Mouse (Mus musculus): ENCODE measurements around the gene Stk38. TPM values are rescaled to one million over a fixed set of nuclear protein-coding genes. Genes with fewer than 3 reads are reported as not detected.

Stk38 gene
- total and polyA plus RNA-seq, 3 experiments: 29.0 to 56.4 (median 56.0) TPM

- no peak for TF ChIP-seq E2F4 (IDR thresholded peaks at IDR 0.05; ENCODE audit: insufficient replicate concordance, low read depth, low read length)
- no peak overlapping the region for H3K9ac ChIP-seq (ENCODE audit: insufficient read depth, low read depth)
These were observed 78.4 kb downstream of the Stk38 start for GRCm38 (mm10) chr17:28929369-28929768.

GRCm38 (mm10) chr17:28928004-28928403 is 79.8 kb downstream of the Stk38 start:
- Histone ChIP-seq H3K27me3 (replicated peaks) (no peaks in the 10 kb centered on the region), H3K4me3 (replicated peaks in 1 of 3; ENCODE audit: low read depth in 2 of 3, low read length in 2 of 3, poor library complexity in 1 of 3) (no peak overlapping the region), H3K4me2 (ENCODE audit: insufficient read depth, low read depth, poor library complexity, severe bottlenecking) (no peak overlapping the region), H3K4me1 (ENCODE audit: control insufficient read depth in 1 of 2, insufficient read depth in 2 of 2) (peaks cover 16 to 32% of the 10 kb centered on the region in 2 experiments), H3K27ac (ENCODE audit: insufficient read depth, low read depth) (no peak overlapping the region), H3K9ac (ENCODE audit: insufficient read depth, low read depth) (no peak overlapping the region), H3K79me2 (replicated peaks; ENCODE audit: control insufficient read depth, extremely low read depth, insufficient read depth, poor library complexity, severe bottlenecking) (no peaks in the 10 kb centered on the region), H3K9me3 (replicated peaks; ENCODE audit: low read length) (no peaks in the 10 kb centered on the region), H3K36me3 (replicated peaks in 1 of 2; ENCODE audit: control insufficient read depth in 1 of 2, insufficient read depth in 1 of 2, low read length in 1 of 2) (no peaks in the 10 kb centered on the region)
- TF ChIP-seq ZMIZ1 (IDR thresholded peaks at IDR 0.05; ENCODE audit: low read depth, low read length) (no peak), USF2 (conservative IDR thresholded peaks at IDR 0.05; ENCODE audit: low read depth, low read length) (no peak), BHLHE40 (IDR thresholded peaks at IDR 0.05; ENCODE audit: low read depth, low read length) (no peak), MAZ (IDR thresholded peaks at IDR 0.05; ENCODE audit: low read depth, low read length) (no peak)
- no peak for DNase-seq (ENCODE audit: extremely low read depth)
- dilution Hi-C loops (cut with MboI; ENCODE audit: extremely low pct_ligation_motif_present, extremely low pct_unique_long_range_greater_than_20kb, low sequenced_read_pairs): no loop called here
- in situ Hi-C loops (cut with MboI; ENCODE audit: low pct_ligation_motif_present, low pct_unique_long_range_greater_than_20kb, low sequenced_read_pairs): no loop called here

More at GRCm38 (mm10) chr17:28929369-28929768, 78.4 kb downstream of the Stk38 start:
- Histone ChIP-seq H3K4me3 (replicated peaks in 1 of 3; ENCODE audit: low read depth in 2 of 3, low read length in 2 of 3, poor library complexity in 1 of 3) (no peak overlapping the region), H3K4me2 (ENCODE audit: insufficient read depth, low read depth, poor library complexity, severe bottlenecking) (no peak overlapping the region), H3K9me3 (replicated peaks; ENCODE audit: low read length) (no peaks in the 10 kb centered on the region), H3K36me3 (replicated peaks in 1 of 2; ENCODE audit: control insufficient read depth in 1 of 2, insufficient read depth in 1 of 2, low read length in 1 of 2) (no peaks in the 10 kb centered on the region), H3K27me3 (replicated peaks) (no peaks in the 10 kb centered on the region), H3K79me2 (replicated peaks; ENCODE audit: control insufficient read depth, extremely low read depth, insufficient read depth, poor library complexity, severe bottlenecking) (no peaks in the 10 kb centered on the region), H3K4me1 (ENCODE audit: control insufficient read depth in 1 of 2, insufficient read depth in 2 of 2) (peaks cover 16 to 31% of the 10 kb centered on the region in 2 experiments), H3K27ac (ENCODE audit: insufficient read depth, low read depth) (no peak overlapping the region)
- no peak for DNase-seq (ENCODE audit: extremely low read depth)
- in situ Hi-C loops (cut with MboI; ENCODE audit: low pct_ligation_motif_present, low pct_unique_long_range_greater_than_20kb, low sequenced_read_pairs): no loop called here
- dilution Hi-C loops (cut with MboI; ENCODE audit: extremely low pct_ligation_motif_present, extremely low pct_unique_long_range_greater_than_20kb, low sequenced_read_pairs): no loop called here

GRCm38 (mm10) chr17:28926866-28927635 is 80.7 kb downstream of the Stk38 start:
- dilution Hi-C loops (cut with MboI; ENCODE audit: extremely low pct_ligation_motif_present, extremely low pct_unique_long_range_greater_than_20kb, low sequenced_read_pairs): no loop called here
- Histone ChIP-seq H3K4me1 (ENCODE audit: control insufficient read depth in 1 of 2, insufficient read depth in 2 of 2) (peaks cover 16 to 32% of the 10 kb centered on the region in 2 experiments), H3K9me3 (replicated peaks; ENCODE audit: low read length) (no peaks in the 10 kb centered on the region), H3K36me3 (replicated peaks in 1 of 2; ENCODE audit: control insufficient read depth in 1 of 2, insufficient read depth in 1 of 2, low read length in 1 of 2) (no peaks in the 10 kb centered on the region), H3K9ac (ENCODE audit: insufficient read depth, low read depth) (no peak overlapping the region), H3K4me3 (replicated peaks in 1 of 3; ENCODE audit: low read depth in 2 of 3, low read length in 2 of 3, poor library complexity in 1 of 3) (no peak overlapping the region), H3K79me2 (replicated peaks; ENCODE audit: control insufficient read depth, extremely low read depth, insufficient read depth, poor library complexity, severe bottlenecking) (no peaks in the 10 kb centered on the region), H3K27me3 (replicated peaks) (no peaks in the 10 kb centered on the region), H3K27ac (ENCODE audit: insufficient read depth, low read depth) (no peak overlapping the region), H3K4me2 (ENCODE audit: insufficient read depth, low read depth, poor library complexity, severe bottlenecking) (no peak overlapping the region)
- in situ Hi-C loops (cut with MboI; ENCODE audit: low pct_ligation_motif_present, low pct_unique_long_range_greater_than_20kb, low sequenced_read_pairs): no loop called here
- peak; percentile 56 for DNase-seq (ENCODE audit: extremely low read depth)
- TF ChIP-seq RAD21 (IDR thresholded peaks at IDR 0.05; ENCODE audit: low read depth, low read length) (peak; percentile 29), SMC3 (IDR thresholded peaks at IDR 0.05; ENCODE audit: low read depth, low read length) (peak; percentile 53), CTCF (conservative IDR thresholded peaks at IDR 0.05 in 1 of 2, IDR thresholded peaks at IDR 0.05 in 1 of 2; ENCODE audit: low read depth in 2 of 2, low read length in 2 of 2) (peak; percentile 81 to 86), BHLHE40 (IDR thresholded peaks at IDR 0.05; ENCODE audit: low read depth, low read length) (no peak), CHD2 (IDR thresholded peaks at IDR 0.05; ENCODE audit: low read length) (no peak)

All from CH12.LX (cell line).